Mouse (Mus musculus) kidney, embryonic 15.5 days (tissue): Measurements from ENCODE around the gene Zan. TPM values are rescaled to one million over a fixed set of nuclear protein-coding genes. Genes with fewer than 3 reads are reported as not detected.

Experiments
- ATAC-seq: fragments of 200-750 bp; cut with Nextera tagmentation; replicated peaks from 2 replicates; pipeline ENCODE4 v1.8.0; 2017; ENCODE audit warnings: moderate TSS enrichment; ENCODE audit not compliant: low FRiP score
- H3K27ac ChIP-seq: fragments of 300-500 bp; sonication (generic); 2 replicates; pipeline ENCODE4 v1.5.1; 2015; ENCODE audit warnings: mild to moderate bottlenecking, inconsistent platforms
- H3K27me3 ChIP-seq: fragments of 300-500 bp; sonication (generic); 2 replicates; pipeline ENCODE4 v1.6.1; 2015; ENCODE audit warnings: inconsistent platforms
- H3K36me3 ChIP-seq: fragments of 300-500 bp; sonication (generic); 2 replicates; pipeline ENCODE4 v1.6.1; 2015; ENCODE audit warnings: inconsistent platforms
- H3K4me1 ChIP-seq: fragments of 300-500 bp; sonication (generic); 2 replicates; pipeline ENCODE4 v1.6.1; 2015; ENCODE audit warnings: inconsistent platforms
- H3K4me2 ChIP-seq: fragments of 300-500 bp; sonication (generic); 2 replicates; pipeline ENCODE4 v1.6.1; 2015; ENCODE audit warnings: moderate library complexity, mild to moderate bottlenecking, inconsistent platforms
- H3K4me3 ChIP-seq: fragments of 300-500 bp; sonication (generic); replicated peaks from 2 replicates; pipeline ENCODE4 v1.5.1; 2015; ENCODE audit warnings: mild to moderate bottlenecking, inconsistent platforms
- H3K9ac ChIP-seq: fragments of 300-500 bp; sonication (generic); 2 replicates; pipeline ENCODE4 v1.6.1; 2015; ENCODE audit warnings: mild to moderate bottlenecking, inconsistent platforms
- H3K9me3 ChIP-seq: fragments of 300-500 bp; sonication (generic); replicated peaks from 2 replicates; pipeline ENCODE4 v1.6.1; 2016; ENCODE audit warnings: inconsistent platforms
- WGBS: fragments of 180-500 bp; shearing (Covaris S2); methylation state at CpG from one replicate; pipeline ENCODE4 v1.1.7; 2015; ENCODE audit warnings: mixed read lengths; 5-methylcytosine and 5-hydroxymethylcytosine counted together
- polyA plus RNA-seq: library from polyadenylated mRNA; unstranded; fragments of >200 nt; fragmentation: Nextera tagmentation; extraction: Ambion mirVana; gene quantifications from 2 replicates; pipeline ENCODE4 v1.2.1, GENCODE M21; 2015

Gene Zan
- polyA plus RNA-seq, 1 experiment from 2014 or later, result 0.06 TPM

DNA sequence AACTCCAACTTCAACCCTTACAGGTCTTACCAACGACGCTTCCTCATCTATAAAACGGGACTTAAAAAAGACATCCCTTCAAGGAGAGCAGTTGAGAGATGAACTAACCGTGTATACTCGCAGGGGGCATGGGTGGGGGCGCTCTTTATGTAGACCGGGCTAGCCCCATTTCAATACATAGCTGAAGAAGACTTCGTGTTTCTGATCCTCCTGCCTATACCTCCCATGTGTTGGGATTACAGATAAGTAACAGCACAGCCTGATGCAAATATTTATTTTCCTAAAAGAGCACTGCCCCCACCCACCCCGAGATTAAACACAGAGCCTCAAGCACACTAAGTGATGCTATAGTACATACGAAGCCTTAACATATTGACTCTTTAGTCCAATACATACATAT, 142.5 kb downstream of the Zan start:
- Histone ChIP-seq H3K4me2 (peak overlapping the region; percentile 97), H3K27ac (peak overlapping the region; percentile 79; the same call in 1 of the 2 replicates), H3K9ac (no peak overlapping the region)

DNA sequence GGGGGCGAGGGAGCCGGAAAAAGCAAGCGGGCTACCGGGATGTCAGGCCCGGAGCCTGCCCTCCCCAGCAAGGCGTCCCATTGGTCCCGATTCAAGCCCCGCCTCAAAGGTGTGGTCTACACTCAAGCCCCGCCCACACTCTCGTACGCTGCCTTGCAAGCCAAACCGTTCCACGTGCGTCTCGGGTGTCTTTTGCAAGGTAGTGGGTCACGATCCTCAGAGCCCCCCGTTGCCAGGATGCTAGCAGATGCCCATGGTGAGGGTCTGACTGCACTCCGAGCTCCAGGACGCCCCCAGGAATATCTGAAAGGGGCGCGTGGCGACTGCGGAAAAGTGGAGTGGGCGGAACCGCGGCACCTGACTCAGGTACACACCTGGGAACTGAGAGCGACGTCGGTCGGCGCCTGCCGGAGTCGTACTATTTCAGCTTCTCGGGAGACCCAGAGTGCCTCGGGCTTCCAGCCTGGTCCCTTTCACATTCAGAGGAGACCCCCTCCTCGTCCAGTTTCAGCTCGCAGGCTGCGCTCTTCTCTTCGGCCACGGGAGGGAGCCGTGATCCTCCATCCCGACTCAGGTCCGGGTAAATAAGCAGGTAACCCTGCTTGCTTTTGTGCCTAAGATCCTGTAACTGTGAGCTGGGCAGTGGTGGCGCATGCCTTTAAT, 143.2 kb downstream of the Zan start, which contains the start of gene Slc12a9:
Gene Slc12a9, minus strand, starts transcription at position 86 of the 663 bp plus-strand sequence.
- Histone ChIP-seq H3K9ac (peak within 1 kb of the TSS; percentile 66), H3K9me3 (no peaks in the 10 kb centered on the region)
- WGBS, result under 1% methylated on average over 44 of the region's 44 CpGs

More for the DNA sequence above, 142.5 kb downstream of the Zan start:
- H3K36me3 ChIP-seq, result no peaks in the 10 kb centered on the region; the same call in 1 of the 2 replicates
- H3K9me3 ChIP-seq, result no peaks in the 10 kb centered on the region
- ATAC-seq, result no peak
- 61% methylated on average over 10 of the region's 10 CpGs for WGBS
- H3K27me3 ChIP-seq, result no peaks in the 10 kb centered on the region
- H3K4me3 ChIP-seq, result peak overlapping the region; percentile 77
- H3K4me1 ChIP-seq, result peaks cover 29% of the 10 kb centered on the region

DNA sequence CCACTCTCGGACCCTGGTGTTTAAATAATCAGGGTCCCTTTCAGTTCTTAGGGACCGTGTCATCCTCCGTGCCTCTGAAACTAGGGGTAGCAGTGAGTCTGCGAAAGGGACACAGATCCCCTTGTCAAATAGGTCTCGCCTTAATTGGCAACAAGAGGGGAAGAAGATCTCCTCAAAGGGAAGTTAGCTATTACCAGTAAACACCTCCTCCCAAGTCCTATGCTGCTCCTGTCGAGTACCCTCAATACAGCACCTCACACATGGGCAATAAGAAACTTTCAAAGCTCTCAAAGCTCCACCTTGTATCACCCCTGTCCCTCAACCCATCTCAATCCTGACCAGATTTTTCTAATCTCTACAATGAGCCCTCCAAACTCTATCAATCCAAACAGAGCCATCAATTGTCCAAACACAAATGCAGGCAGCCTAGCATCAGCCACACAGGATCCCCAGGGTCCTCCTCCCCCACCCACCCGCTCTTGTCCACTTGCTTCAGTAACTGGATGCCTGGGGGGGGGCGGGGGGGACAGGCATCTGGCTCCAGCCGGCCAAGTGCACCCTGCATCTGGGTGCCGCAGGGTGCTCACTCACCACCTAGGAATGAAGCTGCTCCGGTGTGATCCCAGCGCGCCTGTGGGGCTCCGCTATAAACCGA, 143.9 kb downstream of the Zan start:
- Histone ChIP-seq H3K27me3 (no peaks in the 10 kb centered on the region), H3K9ac (peak overlapping the region; percentile 66), H3K4me1 (peaks cover 23% of the 10 kb centered on the region), H3K9me3 (no peaks in the 10 kb centered on the region), H3K4me2 (peak overlapping the region; percentile 97), H3K4me3 (peak overlapping the region; percentile 77), H3K36me3 (peaks cover 2% of the 10 kb centered on the region; the same call in 1 of the 2 replicates), H3K27ac (peak overlapping the region; percentile 79)
- 13% methylated on average over 15 of the region's 15 CpGs for WGBS
- no peak; the same call in 1 of the 2 replicates for ATAC-seq

More for the DNA sequence above, 143.2 kb downstream of the Zan start, which contains the start of gene Slc12a9:
- Histone ChIP-seq H3K4me2 (peak within 1 kb of the TSS; percentile 97), H3K27me3 (no peaks in the 10 kb centered on the region), H3K36me3 (no peaks in the 10 kb centered on the region; the same call in 1 of the 2 replicates), H3K27ac (peak within 1 kb of the TSS; percentile 79), H3K4me1 (peaks cover 23% of the 10 kb centered on the region), H3K4me3 (peak within 1 kb of the TSS; percentile 77)
- peak; percentile 94 for ATAC-seq

DNA sequence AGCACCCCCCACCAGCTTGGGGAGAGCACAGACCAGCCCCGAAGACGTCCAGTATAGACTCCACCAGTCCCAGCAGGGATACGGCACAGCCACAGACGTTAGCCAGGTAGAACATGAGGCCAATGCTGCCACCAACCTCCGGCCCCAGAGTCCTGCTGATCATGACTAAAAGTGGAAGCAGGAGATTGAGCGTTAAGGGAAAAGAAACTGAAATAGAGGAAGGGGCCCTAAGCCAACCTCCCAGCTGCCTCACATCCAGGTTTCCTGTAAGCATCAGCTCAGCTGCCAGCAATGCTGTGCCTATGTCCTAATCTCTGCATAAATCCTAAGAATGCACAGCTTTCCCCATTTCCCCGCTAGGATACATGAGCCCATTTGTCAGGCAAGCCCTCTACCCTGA, 146.0 kb downstream of the Zan start:
- 86% methylated on average over 7 of the region's 7 CpGs for WGBS
- ATAC-seq, result no peak
- H3K36me3 ChIP-seq, result peaks cover 14% of the 10 kb centered on the region
- peaks cover 11% of the 10 kb centered on the region for H3K4me1 ChIP-seq
- H3K9me3 ChIP-seq, result no peaks in the 10 kb centered on the region
- H3K4me2 ChIP-seq, result no peak overlapping the region
- no peaks in the 10 kb centered on the region for H3K27me3 ChIP-seq
- H3K9ac ChIP-seq, result no peak overlapping the region
- no peak overlapping the region for H3K4me3 ChIP-seq
- no peak overlapping the region for H3K27ac ChIP-seq

Other genes with a start within 250 kb of the Zan start
- gene Ache, start 189.5 kb downstream of the Zan start, polyA plus RNA-seq, result 2.7 and 3.6 TPM in 2 replicates
- gene Ufsp1, start 182.4 kb downstream of the Zan start, polyA plus RNA-seq, result 5.9 and 7.3 TPM in 2 replicates
- gene Srrt, start 169.4 kb downstream of the Zan start, polyA plus RNA-seq, result 141 and 158 TPM in 2 replicates
- 77.9 and 87.5 TPM in 2 replicates for gene Trip6, start 162.7 kb downstream of the Zan start, polyA plus RNA-seq
- 14.2 and 16.0 TPM in 2 replicates for gene Slc12a9, start 143.5 kb downstream of the Zan start, polyA plus RNA-seq
- gene Ephb4, start 127.0 kb downstream of the Zan start, polyA plus RNA-seq, result 49.1 and 54.9 TPM in 2 replicates
- gene Pop7, start 25.5 kb upstream of the Zan start, polyA plus RNA-seq, result 55.9 and 57.7 TPM in 2 replicates
- gene Gigyf1, start 41.5 kb upstream of the Zan start, polyA plus RNA-seq, result 13.2 and 14.7 TPM in 2 replicates
- 0.45 TPM in 1 of 2 replicates, not detected in the other for gene Epo, start 56.2 kb upstream of the Zan start, polyA plus RNA-seq
- gene Gnb2, start 56.4 kb upstream of the Zan start, polyA plus RNA-seq, result 337 and 348 TPM in 2 replicates
- gene Actl6b, start 76.5 kb upstream of the Zan start, polyA plus RNA-seq, result 0.40 and 1.8 TPM in 2 replicates
- 0.42 and 0.99 TPM in 2 replicates for gene Tfr2, start 92.8 kb upstream of the Zan start, polyA plus RNA-seq
- gene Mospd3, start 124.0 kb upstream of the Zan start, polyA plus RNA-seq, result 26.6 and 30.2 TPM in 2 replicates
- gene Pcolce, start 136.7 kb upstream of the Zan start, polyA plus RNA-seq, result 135 and 139 TPM in 2 replicates
- 0.16 and 0.17 TPM in 2 replicates for gene Fbxo24, start 151.9 kb upstream of the Zan start, polyA plus RNA-seq
- gene Lrch4, start 152.1 kb upstream of the Zan start, polyA plus RNA-seq, result 47.4 and 50.6 TPM in 2 replicates
- 10.4 and 13.1 TPM in 2 replicates for gene Gm20605, start 152.1 kb upstream of the Zan start, polyA plus RNA-seq
- gene Sap25, start 164.3 kb upstream of the Zan start, polyA plus RNA-seq, result 8.2 and 10.5 TPM in 2 replicates
- 0.80 and 0.82 TPM in 2 replicates for gene Irs3, start 168.7 kb upstream of the Zan start, polyA plus RNA-seq
- gene Agfg2, start 207.7 kb upstream of the Zan start, polyA plus RNA-seq, result 18.9 and 23.1 TPM in 2 replicates